ENCODE assay signal across 23 mouse cellular contexts in genomic region chr1:148706271-148706807, GRCm38 (mm10).
"Had no signal": no experiment of that assay in that cellular context is flagged by ENCODE, and none has a peak within 500 bp of the region (broad histone marks: within the 10 kb centered on the region; RNA-seq: fewer than 3 reads in every experiment).

No protein-coding gene starts in this region.

- H3K4me3 ChIP-seq: kidney, embryonic 15.5 days; left cerebral cortex, adult 2 months; limb, embryonic 12.5 days; limb, embryonic 15.5 days; lung, embryonic 15.5 days; midbrain, embryonic 15.5 days; neural tube, embryonic 12.5 days; neural tube, embryonic 15.5 days had no signal

- H3K9ac ChIP-seq: kidney, embryonic 15.5 days; limb, embryonic 12.5 days; limb, embryonic 15.5 days; liver, embryonic 14.5 days; liver, postnatal 0 days; lung, embryonic 15.5 days; midbrain, embryonic 15.5 days; neural tube, embryonic 12.5 days; neural tube, embryonic 15.5 days had no signal

- ATAC-seq: liver, postnatal 0 days; midbrain, embryonic 15.5 days had no signal

- H3K27me3 ChIP-seq: kidney, embryonic 15.5 days; limb, embryonic 12.5 days; limb, embryonic 15.5 days; lung, embryonic 15.5 days; midbrain, embryonic 15.5 days; neural tube, embryonic 12.5 days; neural tube, embryonic 15.5 days had no signal

- DNase-seq: kidney, adult 11 months; kidney, adult 8-10 months; kidney, postnatal 10 days; kidney, postnatal 36 days; layer of hippocampus, postnatal 36 days; left cerebral cortex, postnatal 4 days; liver, postnatal 0 days; lung, postnatal 10 days; lung, postnatal 4 days; thymus, adult 2 months; thymus, postnatal 14 days; thymus, postnatal 4 days had no signal

- H3K4me1 ChIP-seq: kidney, embryonic 15.5 days; limb, embryonic 12.5 days; limb, embryonic 15.5 days; lung, embryonic 15.5 days; midbrain, embryonic 15.5 days; neural tube, embryonic 12.5 days; neural tube, embryonic 15.5 days had no signal

- H3K9me3 ChIP-seq: kidney, embryonic 15.5 days; limb, embryonic 12.5 days; limb, embryonic 15.5 days; lung, embryonic 15.5 days; midbrain, embryonic 15.5 days; neural tube, embryonic 12.5 days; neural tube, embryonic 15.5 days had no signal

- H3K27ac ChIP-seq: kidney, embryonic 15.5 days; left cerebral cortex, adult 2 months; limb, embryonic 12.5 days; limb, embryonic 15.5 days; liver, embryonic 14.5 days; lung, embryonic 15.5 days; midbrain, embryonic 15.5 days; neural tube, embryonic 12.5 days; neural tube, embryonic 15.5 days; stomach, postnatal 0 days had no signal

- H3K4me2 ChIP-seq: kidney, embryonic 15.5 days; limb, embryonic 12.5 days; limb, embryonic 15.5 days; liver, embryonic 11.5 days; lung, embryonic 15.5 days; midbrain, embryonic 15.5 days; neural tube, embryonic 12.5 days; neural tube, embryonic 15.5 days had no signal

- H3K36me3 ChIP-seq: kidney, embryonic 15.5 days; limb, embryonic 12.5 days; limb, embryonic 15.5 days; lung, embryonic 15.5 days; midbrain, embryonic 15.5 days; neural tube, embryonic 12.5 days; neural tube, embryonic 15.5 days had no signal
